In genomic region chr9:108466219-108466618, GRCm38 (mm10) we compare ENCODE assay signal across 47 mouse cellular contexts. TPM values are rescaled to one million over a fixed set of nuclear protein-coding genes. Genes with fewer than 3 reads are reported as not detected.
"Had no signal": no experiment of that assay in that cellular context is flagged by ENCODE, and none has a peak within 500 bp of the region (broad histone marks: within the 10 kb centered on the region; RNA-seq: fewer than 3 reads in every experiment).

No protein-coding gene starts in this region.

- H3K27ac ChIP-seq: left cerebral cortex, adult 2 months; limb, embryonic 10.5 days; limb, embryonic 12.5 days; limb, embryonic 13.5 days; limb, embryonic 15.5 days; liver, embryonic 12.5 days; liver, embryonic 13.5 days; liver, embryonic 14.5 days; liver, embryonic 15.5 days; lung, embryonic 15.5 days; macrophage; midbrain, embryonic 10.5 days; midbrain, embryonic 12.5 days; midbrain, embryonic 13.5 days; neural tube, embryonic 12.5 days had no signal

- H3K9me3 ChIP-seq: limb, embryonic 10.5 days; limb, embryonic 15.5 days; liver, embryonic 12.5 days; liver, embryonic 13.5 days; liver, embryonic 15.5 days; lung, embryonic 15.5 days; megakaryocyte, embryonic 14.5 days; midbrain, embryonic 10.5 days; midbrain, embryonic 12.5 days; midbrain, embryonic 13.5 days; neural tube, embryonic 12.5 days had no signal

- H3K9ac ChIP-seq: limb, embryonic 12.5 days; limb, embryonic 13.5 days; limb, embryonic 15.5 days; liver, embryonic 12.5 days; liver, embryonic 13.5 days; liver, embryonic 14.5 days; liver, embryonic 15.5 days; liver, postnatal 0 days; lung, embryonic 14.5 days; lung, embryonic 15.5 days; midbrain, embryonic 12.5 days; midbrain, embryonic 13.5 days; neural tube, embryonic 12.5 days had no signal

- DNase-seq: left cerebral cortex, postnatal 4 days; liver; liver, embryonic 13.5 days; liver, postnatal 0 days; lung, adult 18-20 months; lung, adult 2 months; lung, embryonic 14.5 days; lung, postnatal 10 days; lung, postnatal 14 days; lung, postnatal 36 days; lung, postnatal 4 days; midbrain, embryonic 14.5 days had no signal

- H3K27me3 ChIP-seq: limb, embryonic 12.5 days; limb, embryonic 13.5 days; limb, embryonic 15.5 days; liver, embryonic 12.5 days; liver, embryonic 13.5 days; liver, embryonic 15.5 days; lung, embryonic 15.5 days; midbrain, embryonic 12.5 days; midbrain, embryonic 13.5 days; neural tube, embryonic 12.5 days had no signal

- H3K4me3 ChIP-seq: left cerebral cortex, adult 2 months; limb, embryonic 10.5 days; limb, embryonic 12.5 days; limb, embryonic 13.5 days; limb, embryonic 15.5 days; liver, embryonic 12.5 days; liver, embryonic 13.5 days; liver, embryonic 15.5 days; lung, embryonic 15.5 days; megakaryocyte, embryonic 14.5 days; midbrain, embryonic 10.5 days; midbrain, embryonic 12.5 days; midbrain, embryonic 13.5 days; myocyte; neural tube, embryonic 12.5 days had no signal

- ATAC-seq: liver, embryonic 12.5 days; liver, postnatal 0 days; lung, postnatal 0 days; midbrain, embryonic 13.5 days; midbrain, embryonic 16.5 days had no signal

- H3K4me2 ChIP-seq: limb, embryonic 12.5 days; limb, embryonic 13.5 days; limb, embryonic 15.5 days; liver, embryonic 11.5 days; liver, embryonic 12.5 days; liver, embryonic 13.5 days; liver, embryonic 15.5 days; lung, embryonic 14.5 days; lung, embryonic 15.5 days; midbrain, embryonic 12.5 days; midbrain, embryonic 13.5 days; neural tube, embryonic 12.5 days had no signal

RNA-seq across cellular contexts. Expression of gene Lamb2, which starts 13.3 kb away (rescaled TPM):
- total RNA-seq: monocyte, adult 5-6 weeks had no signal

RNA-seq across cellular contexts. Expression of gene BC048562, which starts 29.9 kb away (rescaled TPM):
- total RNA-seq: left cerebral cortex, adult 2 months; left cerebral cortex, adult 8-10 months; left cerebral cortex, postnatal 10 days; left cerebral cortex, postnatal 14 days; left cerebral cortex, postnatal 25 days; left cerebral cortex, postnatal 36 days; left cerebral cortex, postnatal 4 days; liver, adult 2 months; megakaryocyte progenitor cell, adult 5-6 weeks; megakaryocyte, adult 5-6 weeks; megakaryocyte-erythroid progenitor cell, adult 5-6 weeks; midbrain, postnatal 0 days; monocyte, adult 5-6 weeks had no signal
- polyA plus RNA-seq: limb, embryonic 10.5 days; limb, embryonic 11.5 days; limb, embryonic 12.5 days; limb, embryonic 13.5 days; limb, embryonic 14.5 days; limb, embryonic 15.5 days; liver, adult 2 months; liver, embryonic 11.5 days; liver, embryonic 12.5 days; liver, embryonic 13.5 days; liver, embryonic 14.5 days; liver, embryonic 15.5 days; liver, embryonic 16.5 days; liver, postnatal 0 days; lung, adult 2 months; lung, embryonic 14.5 days; lung, embryonic 15.5 days; lung, embryonic 16.5 days; lung, postnatal 0 days; macrophage; midbrain, embryonic 10.5 days; midbrain, embryonic 12.5 days; midbrain, embryonic 13.5 days; midbrain, embryonic 14.5 days; midbrain, embryonic 16.5 days; midbrain, postnatal 0 days; myocyte; neural tube, embryonic 11.5 days; neural tube, embryonic 12.5 days had no signal
